Mouse (Mus musculus): ENCODE data around the gene Trim17.

Gene Trim17

GRCm38 (mm10) chr11:58990794-58991193 is 36.3 kb downstream of the Trim17 start:
- in situ Hi-C loops (cut with MboI; ENCODE audit: low sequenced_read_pairs), result no loop called here

DNA sequence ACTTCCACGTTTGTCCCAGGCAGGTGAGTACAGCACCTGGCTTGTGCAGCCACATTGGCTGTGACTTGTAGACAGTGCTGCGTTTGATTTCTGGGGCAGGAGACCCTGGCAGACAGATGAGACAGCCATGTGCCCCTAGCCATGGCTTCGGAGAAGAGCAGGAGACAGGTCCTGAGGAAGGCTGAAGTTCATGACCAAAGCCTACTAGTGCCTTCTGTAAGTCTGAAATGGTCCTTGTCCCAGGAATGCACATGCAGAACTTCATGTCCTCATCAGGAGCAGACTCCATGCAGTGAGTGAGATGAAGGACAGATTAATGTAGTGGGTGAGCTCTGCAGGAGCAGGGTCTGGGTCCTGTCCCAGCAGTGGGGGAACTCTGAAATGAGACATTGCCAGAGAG is 37.4 kb downstream of the Trim17 start:
- in situ Hi-C loops (cut with MboI; ENCODE audit: low sequenced_read_pairs), result no loop called here

DNA sequence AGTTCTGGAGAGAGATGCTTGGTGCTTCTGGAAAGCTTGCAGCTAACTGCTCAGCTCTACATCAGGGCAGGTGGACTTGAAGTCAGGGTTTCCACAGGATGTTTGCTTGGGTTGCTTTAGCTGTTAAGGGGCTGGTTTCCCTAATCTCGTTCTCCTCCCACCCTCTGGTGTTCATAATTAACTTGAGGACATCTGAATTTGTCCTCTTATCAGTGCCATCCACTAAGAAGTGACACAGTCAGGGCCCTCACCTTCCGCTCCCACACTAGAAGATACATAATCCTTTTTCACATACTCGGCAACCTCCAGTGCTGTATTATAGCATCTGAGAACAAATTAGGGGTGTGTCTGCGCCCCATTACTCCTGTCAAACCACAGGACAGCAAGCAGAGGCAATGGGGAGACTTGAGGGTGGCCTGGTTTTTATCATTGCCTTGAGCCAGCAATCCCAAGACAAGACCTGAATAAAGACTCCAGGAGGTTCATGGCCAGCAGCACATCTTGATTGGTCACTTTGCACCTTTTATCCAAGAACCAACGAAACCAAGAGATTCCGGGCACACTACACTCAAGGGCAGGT is 38.7 kb downstream of the Trim17 start:
- in situ Hi-C loops (cut with MboI; ENCODE audit: low sequenced_read_pairs), result no loop called here

- in situ Hi-C loops (cut with MboI; ENCODE audit: low sequenced_read_pairs), result no loop called here
These were observed 39.9 kb downstream of the Trim17 start for GRCm38 (mm10) chr11:58994337-58994826.

DNA sequence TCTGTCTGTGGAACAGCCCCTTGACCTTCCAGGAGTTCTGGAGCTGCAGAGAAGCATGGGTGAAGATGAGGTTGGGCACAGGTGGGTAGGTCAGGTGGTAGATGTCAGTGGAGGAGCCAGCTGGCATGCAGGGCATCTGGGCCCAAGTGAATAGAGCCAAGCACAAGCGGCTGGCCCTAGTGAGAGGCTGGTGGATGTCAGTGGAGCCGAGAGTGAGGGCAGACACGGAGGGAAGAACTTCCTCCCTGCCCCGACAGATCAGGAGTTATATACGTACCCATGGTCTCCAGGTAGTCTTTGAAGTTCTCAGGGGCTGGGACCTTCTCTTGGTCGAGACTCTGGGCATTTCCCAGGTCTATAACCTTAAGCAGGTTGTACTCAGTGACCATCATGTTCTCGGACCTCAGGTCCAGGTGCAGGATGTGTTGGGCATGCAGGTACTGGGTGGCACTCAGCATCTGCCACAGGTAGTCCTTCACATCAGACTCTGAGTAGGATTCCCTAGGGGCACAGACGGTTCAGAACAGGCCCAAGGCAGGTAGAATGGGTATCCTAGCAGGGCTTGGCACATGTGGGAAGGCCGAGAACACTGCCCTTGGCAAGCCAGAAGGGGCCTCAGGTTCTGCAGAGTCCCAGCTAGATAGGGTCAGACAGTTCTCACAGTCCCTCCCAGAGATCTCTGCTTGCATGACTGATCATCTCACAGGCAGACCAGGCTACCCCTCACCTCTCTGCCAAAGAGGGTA is 40.7 kb downstream of the Trim17 start:
- in situ Hi-C loops (cut with MboI; ENCODE audit: low sequenced_read_pairs), result no loop called here

DNA sequence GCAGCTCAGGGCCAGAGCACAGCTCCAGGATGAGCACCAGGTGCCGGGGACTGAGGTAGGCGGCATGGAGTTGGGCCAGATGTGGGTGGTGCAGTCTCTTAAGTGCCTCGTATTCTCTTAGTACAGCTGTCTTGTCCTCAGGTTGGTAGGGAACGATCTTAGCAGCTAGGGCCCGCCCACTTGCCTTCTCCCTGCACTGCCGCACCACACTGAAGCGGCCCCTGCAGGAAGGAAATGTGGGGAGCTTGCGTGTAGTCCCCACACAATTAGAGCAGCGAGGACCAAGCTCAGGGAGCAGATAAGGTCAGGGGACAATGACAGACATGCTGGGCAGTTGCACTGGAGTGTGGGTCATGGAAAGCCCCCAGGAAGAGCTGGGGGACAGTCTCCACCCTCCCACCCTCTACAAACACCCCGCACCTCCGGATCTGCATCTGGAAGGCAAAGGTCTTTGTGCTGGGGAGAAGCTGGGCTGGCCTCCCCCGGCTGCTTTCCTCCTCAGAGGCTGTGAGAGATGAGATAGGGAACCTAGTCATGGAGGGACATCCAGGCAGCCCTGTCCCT is 41.4 kb downstream of the Trim17 start:
- in situ Hi-C loops (cut with MboI; ENCODE audit: low sequenced_read_pairs), result no loop called here

GRCm38 (mm10) chr11:58997541-58997940 is 43.1 kb downstream of the Trim17 start:
- in situ Hi-C loops (cut with MboI; ENCODE audit: low sequenced_read_pairs), result no loop called here

DNA sequence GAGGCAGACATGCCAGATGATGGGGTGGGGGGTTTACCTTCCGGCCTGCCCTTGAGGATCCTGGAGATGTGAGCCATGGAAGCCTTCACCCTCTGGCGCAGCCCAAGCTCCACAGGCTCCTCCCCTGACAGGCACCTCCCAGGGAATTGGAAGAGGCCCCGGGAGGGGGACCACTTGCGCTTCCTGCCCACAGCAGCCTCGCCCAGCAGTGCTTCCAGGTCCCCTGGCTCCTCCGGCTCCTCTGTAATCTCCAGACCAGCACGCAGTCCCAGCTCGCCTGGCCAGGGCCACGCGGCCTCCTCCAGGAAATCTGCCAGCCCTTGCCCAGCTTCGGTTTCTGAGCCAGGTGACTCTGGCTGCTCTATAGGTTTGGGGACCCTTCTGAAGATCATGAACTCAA is 44.7 kb downstream of the Trim17 start:
- in situ Hi-C loops (cut with MboI; ENCODE audit: low sequenced_read_pairs), result no loop called here

DNA sequence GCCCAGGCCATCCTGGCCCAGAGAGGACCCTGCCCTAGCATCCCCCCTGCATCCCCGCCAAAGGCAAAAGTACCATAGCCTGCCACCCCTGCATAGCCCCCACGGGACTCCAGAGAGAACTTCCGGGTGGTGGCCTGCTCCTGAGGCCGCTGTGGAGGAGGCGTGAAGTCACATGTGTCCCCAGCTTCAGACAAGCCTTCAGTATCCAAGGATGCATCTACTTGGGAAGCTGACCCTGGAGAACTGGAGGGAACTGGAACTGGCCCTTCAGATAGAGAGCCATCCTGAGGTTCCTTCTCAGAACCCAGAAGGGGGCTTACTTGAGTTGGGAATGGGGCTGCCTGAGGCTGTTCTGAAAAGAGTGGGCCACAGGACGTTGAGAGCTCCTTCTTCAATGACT is 45.3 kb downstream of the Trim17 start:
- in situ Hi-C loops (cut with MboI; ENCODE audit: low sequenced_read_pairs), result no loop called here

DNA sequence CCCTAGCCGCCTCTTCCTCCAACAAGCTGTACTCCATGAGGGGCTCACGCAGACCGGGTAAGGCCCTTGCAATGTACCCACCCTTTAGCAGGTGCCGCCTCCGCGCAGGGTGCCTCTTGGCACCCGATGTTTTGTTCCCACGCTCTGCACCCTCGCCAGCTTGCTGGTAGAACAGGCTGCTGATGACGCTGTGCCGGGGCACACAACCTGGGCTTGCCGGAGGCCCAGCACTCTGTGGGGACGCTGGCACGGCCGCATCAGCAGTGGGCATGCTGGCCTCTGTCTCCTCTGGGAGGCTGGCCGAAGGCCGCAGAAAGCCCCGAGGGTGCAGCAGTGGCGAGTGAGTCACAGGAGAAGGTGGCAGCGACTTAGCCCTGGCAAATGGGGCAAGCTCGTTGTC is 46.1 kb downstream of the Trim17 start:
- in situ Hi-C loops (cut with MboI; ENCODE audit: low sequenced_read_pairs), result no loop called here

DNA sequence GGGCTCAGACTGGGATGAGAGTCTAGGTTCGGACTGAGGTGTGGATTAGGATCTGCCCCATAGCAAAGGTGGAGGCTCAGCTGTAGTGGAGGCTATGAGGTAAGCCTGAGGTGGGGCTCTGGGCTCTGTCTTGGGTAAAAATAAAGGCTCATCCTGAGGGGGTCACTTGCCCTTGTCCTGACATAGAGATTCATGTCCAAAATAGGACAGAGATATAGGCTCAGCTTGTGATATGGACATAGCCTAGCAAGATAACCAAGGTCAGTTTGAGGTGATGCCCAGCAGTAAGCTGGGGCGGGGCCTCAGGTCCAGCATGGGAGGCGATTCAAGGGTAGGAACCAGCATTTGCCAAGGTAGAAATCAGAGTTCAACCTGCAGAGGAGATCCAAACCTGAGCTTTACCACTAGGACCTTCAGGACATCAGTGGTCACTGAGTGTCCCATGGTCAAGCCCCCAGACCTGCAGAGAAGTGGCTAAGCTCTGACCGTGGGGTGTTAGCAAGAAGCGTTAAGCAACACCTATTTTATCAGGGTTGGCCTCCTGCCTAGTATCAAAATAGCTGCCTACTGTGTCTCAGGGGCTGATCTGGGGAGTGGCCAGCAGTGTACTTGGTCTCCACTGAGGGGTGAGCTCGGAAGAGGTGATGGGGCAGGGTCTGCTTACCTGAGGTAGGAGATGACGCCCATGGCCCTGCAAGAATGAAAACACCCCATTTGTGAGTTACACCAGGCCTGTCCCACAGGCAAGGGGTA is 48.0 kb downstream of the Trim17 start:
- in situ Hi-C loops (cut with MboI; ENCODE audit: low sequenced_read_pairs), result no loop called here

DNA sequence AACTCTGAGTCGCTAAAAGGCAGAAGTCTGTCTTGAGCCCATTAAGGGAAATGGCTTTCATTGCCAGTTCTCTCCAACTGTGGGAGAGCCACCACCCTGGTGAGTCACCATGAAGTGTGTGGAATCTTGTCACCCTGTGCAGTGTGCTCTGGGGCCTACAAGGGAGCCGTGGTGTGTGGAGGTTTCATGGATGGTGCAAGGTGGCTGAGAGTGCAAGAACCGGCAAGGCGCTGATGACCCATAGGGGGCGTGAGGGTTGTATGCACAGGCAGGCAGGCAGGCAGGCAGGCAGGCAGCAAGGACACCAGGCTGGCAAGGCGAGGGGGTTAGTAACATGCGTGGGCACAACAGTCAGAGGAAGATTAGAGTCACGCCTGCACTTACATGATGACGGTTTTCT is 60.6 kb downstream of the Trim17 start:
- in situ Hi-C loops (cut with MboI; ENCODE audit: low sequenced_read_pairs), result no loop called here

Data from CH12F3 (cell line).